Mouse (Mus musculus): ENCODE data around the gene Padi6. TPM values are rescaled to one million over a fixed set of nuclear protein-coding genes. Genes with fewer than 3 reads are reported as not detected.
A peak's percentile ranks its signal among the peaks of the same experiment; 100 is the strongest.

Gene Padi6
- polyA plus RNA-seq, 1 experiment from 2014 or later: not detected

DNA sequence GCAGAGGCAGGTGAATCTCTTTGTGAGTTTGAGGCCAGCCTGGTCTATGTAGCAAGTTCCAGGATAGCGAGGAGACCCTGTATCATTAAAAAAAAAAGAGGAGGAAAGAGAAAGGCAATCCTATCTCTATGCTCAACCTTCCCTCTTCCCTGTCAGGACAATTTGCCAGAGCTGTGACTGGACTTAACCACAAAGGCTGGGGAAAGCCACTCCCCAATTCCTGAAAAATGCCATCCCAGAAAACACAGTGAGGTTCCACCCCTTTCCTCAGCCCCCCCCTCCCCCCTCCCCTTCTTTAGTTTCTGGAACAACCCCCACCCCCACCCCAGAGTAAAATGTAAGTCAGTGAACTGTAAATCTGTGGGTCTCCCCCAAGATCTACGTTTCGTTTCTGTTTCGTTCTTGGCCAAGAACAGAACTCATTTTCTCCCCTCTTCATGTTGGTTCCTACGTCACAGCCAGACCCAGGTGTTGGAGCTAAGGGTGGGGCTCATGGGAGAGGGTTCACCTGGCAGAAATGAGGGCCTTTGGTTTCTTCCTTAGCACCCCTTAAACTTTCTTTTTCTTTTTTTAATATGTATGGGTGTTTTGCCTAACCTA is 53.5 kb downstream of the Padi6 start:
- no peak for ATAC-seq (ENCODE audit: low FRiP score)
- no peaks in the 10 kb centered on the region for H3K9me3 ChIP-seq (ENCODE audit: control insufficient read depth, low read length)
- no peak overlapping the region for H3K27ac ChIP-seq (ENCODE audit: low read depth, low read length)
- H3K9ac ChIP-seq (ENCODE audit: low read length): no peak overlapping the region
- peaks cover 7% of the 10 kb centered on the region for H3K4me1 ChIP-seq (ENCODE audit: control insufficient read depth, insufficient read depth, low read length)
- no peaks in the 10 kb centered on the region for H3K36me3 ChIP-seq (ENCODE audit: control insufficient read depth, insufficient read depth, low read length)
- no peak for DNase-seq (ENCODE audit: low spot score, missing footprints)
- no peak overlapping the region for H3K4me2 ChIP-seq
- WGBS: 88% methylated on average over 5 of the region's 5 CpGs
- H3K4me3 ChIP-seq (ENCODE audit: low read depth, low read length): no peak overlapping the region
- no peaks in the 10 kb centered on the region for H3K27me3 ChIP-seq (ENCODE audit: control insufficient read depth, insufficient read depth, low read length)

DNA sequence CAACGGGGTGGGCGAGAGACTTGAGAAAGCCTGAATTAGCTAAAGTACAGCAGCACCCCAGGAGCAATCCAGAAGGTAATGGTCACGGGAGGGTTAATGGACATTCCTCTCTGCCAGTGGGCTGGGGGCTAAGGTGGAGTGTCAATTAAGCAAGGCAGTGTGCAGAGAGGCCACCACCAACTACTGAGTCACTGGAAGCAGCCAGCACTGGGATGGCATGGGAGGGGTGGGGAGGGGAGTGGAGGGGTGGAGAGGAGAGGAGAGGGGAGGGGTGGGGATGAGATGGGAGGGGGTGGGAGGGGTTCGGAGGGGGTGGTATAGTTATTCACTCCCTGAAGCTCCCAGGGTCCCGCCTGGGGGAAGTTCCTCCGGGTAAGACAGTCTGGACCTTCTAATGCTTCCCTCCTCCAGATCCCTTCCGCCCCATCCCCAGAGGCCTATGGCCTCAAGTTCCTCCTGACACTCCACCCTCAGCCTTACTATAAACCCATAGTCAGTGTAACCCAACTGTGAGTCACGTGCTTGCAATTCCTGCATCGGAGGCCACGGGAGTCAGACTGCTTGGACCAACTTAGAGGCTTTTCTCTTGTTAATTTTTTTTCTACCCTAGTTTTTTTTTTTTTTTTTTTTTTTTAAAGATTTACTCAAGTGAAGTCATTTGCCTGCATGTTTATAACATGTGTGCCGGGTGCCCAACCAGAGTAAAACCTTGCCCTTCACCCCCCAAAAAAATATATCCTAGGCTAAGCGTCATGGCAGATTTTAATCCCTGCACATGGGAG is 54.2 kb downstream of the Padi6 start:
- 72% methylated on average over 12 of the region's 12 CpGs for WGBS
- H3K27ac ChIP-seq (ENCODE audit: low read depth, low read length): no peak overlapping the region

DNA sequence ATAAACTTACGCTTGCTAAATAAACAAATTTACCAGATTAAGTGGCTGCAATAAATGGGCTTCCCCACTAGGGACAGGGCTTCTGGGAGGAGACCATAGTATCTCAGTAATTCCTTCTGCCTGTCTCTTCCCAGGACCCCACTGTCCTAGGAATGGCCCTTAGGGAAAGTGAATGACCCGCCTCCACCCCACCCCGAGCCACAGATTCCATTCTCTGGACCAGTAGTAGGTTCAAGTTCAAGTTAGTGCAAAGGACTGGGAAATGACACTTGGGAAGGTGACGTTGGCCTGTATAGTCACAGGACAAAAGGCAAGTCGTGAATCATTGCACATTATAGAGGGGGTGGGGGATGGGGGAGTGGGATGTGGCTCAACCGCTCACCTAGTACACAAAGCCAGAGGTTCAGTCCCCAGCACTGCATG is 57.6 kb downstream of the Padi6 start:
- DNase-seq (ENCODE audit: low spot score, missing footprints) (no peak), ATAC-seq (ENCODE audit: low FRiP score) (no peak)
- no peak overlapping the region for H3K4me3 ChIP-seq (ENCODE audit: low read depth, low read length)
- no peaks in the 10 kb centered on the region for H3K9me3 ChIP-seq (ENCODE audit: control insufficient read depth, low read length)
- no peak overlapping the region for H3K27ac ChIP-seq (ENCODE audit: low read depth, low read length)
- 54% methylated on average over 6 of the region's 6 CpGs for WGBS
- H3K36me3 ChIP-seq (ENCODE audit: control insufficient read depth, insufficient read depth, low read length): no peaks in the 10 kb centered on the region
- H3K4me1 ChIP-seq (ENCODE audit: control insufficient read depth, insufficient read depth, low read length): peaks cover 11% of the 10 kb centered on the region
- H3K9ac ChIP-seq (ENCODE audit: low read length): no peak overlapping the region
- no peak overlapping the region for H3K4me2 ChIP-seq
- no peaks in the 10 kb centered on the region for H3K27me3 ChIP-seq (ENCODE audit: control insufficient read depth, insufficient read depth, low read length)

More for the DNA sequence above, 54.2 kb downstream of the Padi6 start:
- ATAC-seq (ENCODE audit: low FRiP score) (no peak), DNase-seq (ENCODE audit: low spot score, missing footprints) (no peak)
- Histone ChIP-seq H3K9ac (ENCODE audit: low read length) (no peak overlapping the region), H3K4me2 (no peak overlapping the region), H3K4me3 (ENCODE audit: low read depth, low read length) (no peak overlapping the region), H3K36me3 (ENCODE audit: control insufficient read depth, insufficient read depth, low read length) (no peaks in the 10 kb centered on the region), H3K9me3 (ENCODE audit: control insufficient read depth, low read length) (no peaks in the 10 kb centered on the region), H3K27me3 (ENCODE audit: control insufficient read depth, insufficient read depth, low read length) (no peaks in the 10 kb centered on the region), H3K4me1 (ENCODE audit: control insufficient read depth, insufficient read depth, low read length) (peaks cover 11% of the 10 kb centered on the region)

DNA sequence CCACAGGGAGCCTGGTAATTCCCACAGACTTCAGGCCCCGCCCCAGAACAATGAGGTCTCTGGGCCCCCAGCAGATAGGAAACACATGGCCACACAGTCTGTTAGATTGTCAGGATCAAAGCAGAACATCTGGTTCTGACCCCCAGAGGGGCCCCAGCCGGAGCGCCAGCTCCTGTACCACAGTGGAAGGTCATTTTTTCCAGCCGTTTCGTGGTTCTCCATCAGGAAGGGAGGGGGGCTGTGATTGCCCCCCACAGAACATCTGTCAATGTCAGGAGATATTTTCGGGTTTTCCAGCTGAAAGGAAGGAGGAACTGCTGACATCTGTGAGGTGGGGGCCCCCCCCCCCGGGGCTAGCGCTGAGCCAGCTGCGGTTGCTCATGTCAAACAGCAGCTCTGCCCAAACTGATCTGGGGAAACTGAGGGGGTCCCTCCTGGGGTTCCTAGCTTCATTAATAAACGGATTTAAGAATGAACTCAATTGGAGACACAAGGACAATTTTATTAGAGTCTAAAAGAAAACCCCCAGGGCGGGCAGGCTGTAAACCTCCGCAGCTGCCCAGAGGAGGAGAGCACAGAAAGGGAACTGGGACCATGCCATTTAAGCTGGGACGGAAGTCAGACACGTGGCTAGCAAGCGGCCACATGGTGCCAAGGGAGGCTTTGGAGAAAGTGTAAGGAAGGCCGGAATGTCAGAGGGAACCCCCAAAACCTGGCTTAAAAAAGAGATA is 58.1 kb downstream of the Padi6 start:
- ATAC-seq (ENCODE audit: low FRiP score) (no peak), DNase-seq (ENCODE audit: low spot score, missing footprints) (no peak)
- no peaks in the 10 kb centered on the region for H3K9me3 ChIP-seq (ENCODE audit: control insufficient read depth, low read length)
- H3K36me3 ChIP-seq (ENCODE audit: control insufficient read depth, insufficient read depth, low read length): no peaks in the 10 kb centered on the region
- 27% methylated on average over 16 of the region's 16 CpGs for WGBS
- H3K4me2 ChIP-seq: no peak overlapping the region
- peak overlapping the region; percentile 6; the same call in 1 of the 2 replicates for H3K27ac ChIP-seq (ENCODE audit: low read depth, low read length)
- peak overlapping the region; percentile 27 for H3K9ac ChIP-seq (ENCODE audit: low read length)
- H3K4me1 ChIP-seq (ENCODE audit: control insufficient read depth, insufficient read depth, low read length): peaks cover 11% of the 10 kb centered on the region
- no peak overlapping the region for H3K4me3 ChIP-seq (ENCODE audit: low read depth, low read length)
- H3K27me3 ChIP-seq (ENCODE audit: control insufficient read depth, insufficient read depth, low read length): no peaks in the 10 kb centered on the region

DNA sequence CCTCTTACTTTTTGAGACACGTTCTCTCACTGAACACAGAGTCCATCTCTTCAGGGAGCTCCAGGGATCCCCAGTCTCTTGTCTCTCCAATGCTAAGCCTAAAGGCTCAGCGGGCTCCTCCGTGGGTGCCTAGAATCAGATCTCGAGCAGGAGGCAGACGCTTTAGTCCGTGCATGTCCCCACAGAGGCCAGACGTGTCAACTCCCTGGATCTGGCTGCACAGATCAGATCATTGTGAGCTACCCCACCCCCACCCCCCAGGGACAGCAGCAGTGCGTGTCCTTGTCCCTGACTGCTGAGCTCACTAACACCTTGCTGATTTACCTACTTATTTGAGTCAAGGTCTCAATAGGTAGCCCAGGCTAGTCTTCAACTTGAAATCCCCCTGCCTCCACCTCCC is 58.8 kb downstream of the Padi6 start:
- no peak overlapping the region for H3K9ac ChIP-seq (ENCODE audit: low read length)
- peak overlapping the region; percentile 6; the same call in 1 of the 2 replicates for H3K27ac ChIP-seq (ENCODE audit: low read depth, low read length)
- peaks cover 11% of the 10 kb centered on the region for H3K4me1 ChIP-seq (ENCODE audit: control insufficient read depth, insufficient read depth, low read length)
- DNase-seq (ENCODE audit: low spot score, missing footprints) (no peak), ATAC-seq (ENCODE audit: low FRiP score) (no peak)
- no peaks in the 10 kb centered on the region for H3K36me3 ChIP-seq (ENCODE audit: control insufficient read depth, insufficient read depth, low read length)
- no peaks in the 10 kb centered on the region for H3K9me3 ChIP-seq (ENCODE audit: control insufficient read depth, low read length)
- H3K27me3 ChIP-seq (ENCODE audit: control insufficient read depth, insufficient read depth, low read length): no peaks in the 10 kb centered on the region
- H3K4me3 ChIP-seq (ENCODE audit: low read depth, low read length): no peak overlapping the region
- 52% methylated on average over 8 of the region's 8 CpGs for WGBS
- no peak overlapping the region; the same call in 1 of the 2 replicates for H3K4me2 ChIP-seq

DNA sequence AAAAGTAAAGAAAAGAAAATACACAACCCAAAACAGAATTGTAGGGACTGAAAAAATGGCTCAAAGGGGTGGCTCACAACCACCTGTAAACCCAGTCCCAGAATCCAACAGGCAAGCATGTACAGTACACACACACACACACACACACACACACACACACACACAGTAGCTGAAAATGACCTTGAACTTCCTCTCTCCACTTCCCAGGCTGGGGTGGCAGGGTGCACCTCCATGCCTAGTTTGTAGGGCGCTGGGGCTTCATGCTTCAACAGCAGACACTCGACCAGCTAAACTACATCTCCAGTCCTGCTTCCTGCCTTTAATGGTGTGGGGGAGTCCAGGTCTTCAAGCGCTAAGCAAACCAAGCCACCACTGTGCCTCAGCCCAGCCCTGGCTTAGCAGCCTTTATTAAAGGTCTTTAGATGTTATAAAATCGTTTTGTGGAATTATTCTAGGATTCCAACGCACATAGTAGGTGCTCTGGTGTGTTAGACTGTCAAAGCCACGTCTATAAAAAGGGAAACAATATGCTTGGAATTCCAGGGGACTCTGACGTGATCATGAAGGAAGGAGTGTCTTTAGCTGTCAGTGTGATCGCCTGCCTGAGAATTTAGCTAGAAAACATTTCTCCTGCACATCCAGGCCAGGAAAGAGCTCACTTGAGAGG is 61.6 kb downstream of the Padi6 start:
- Histone ChIP-seq H3K36me3 (ENCODE audit: control insufficient read depth, insufficient read depth, low read length) (no peaks in the 10 kb centered on the region), H3K4me3 (ENCODE audit: low read depth, low read length) (no peak overlapping the region), H3K9me3 (ENCODE audit: control insufficient read depth, low read length) (no peaks in the 10 kb centered on the region), H3K4me2 (no peak overlapping the region), H3K27me3 (ENCODE audit: control insufficient read depth, insufficient read depth, low read length) (no peaks in the 10 kb centered on the region), H3K27ac (ENCODE audit: low read depth, low read length) (no peak overlapping the region), H3K9ac (ENCODE audit: low read length) (no peak overlapping the region), H3K4me1 (ENCODE audit: control insufficient read depth, insufficient read depth, low read length) (peaks cover 11% of the 10 kb centered on the region)
- ATAC-seq (ENCODE audit: low FRiP score) (no peak), DNase-seq (ENCODE audit: low spot score, missing footprints) (no peak)
- 66% methylated on average over 8 of the region's 8 CpGs for WGBS

DNA sequence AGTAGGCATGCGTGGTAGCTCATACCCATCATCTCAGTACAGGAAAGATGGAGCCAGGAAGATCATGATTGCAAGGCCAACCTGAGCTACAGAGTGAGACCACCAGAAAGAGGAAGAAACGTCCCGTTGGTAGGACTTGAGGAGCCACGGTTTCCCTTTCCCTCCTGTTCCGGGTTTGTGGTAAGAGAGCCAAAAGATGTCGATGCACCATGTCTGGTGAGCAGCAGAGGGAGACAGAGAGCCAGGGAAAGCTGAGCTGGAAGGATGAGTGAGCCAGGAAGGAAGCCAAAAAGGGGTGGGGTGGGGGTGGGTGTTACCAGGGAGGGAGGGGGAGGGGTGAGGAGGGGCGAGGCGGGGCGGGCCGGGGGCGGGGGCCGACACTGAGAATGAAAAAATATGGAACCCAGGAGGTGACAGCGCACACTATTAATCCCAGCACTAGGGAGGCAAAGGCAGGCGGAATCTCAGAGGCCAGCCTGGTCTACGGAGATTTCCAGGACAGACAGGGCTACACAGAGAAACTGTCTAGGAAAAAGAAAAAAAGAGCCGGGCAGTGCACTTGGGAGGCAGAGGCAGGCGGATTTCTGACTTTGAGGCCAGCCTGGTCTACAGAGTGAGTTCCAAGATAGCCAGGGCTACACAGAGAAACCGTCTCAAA is 62.6 kb downstream of the Padi6 start:
- WGBS: 32% methylated on average over 16 of the region's 18 CpGs
- Histone ChIP-seq H3K4me2 (peak overlapping the region; percentile 20; the same call in 1 of the 2 replicates), H3K27ac (ENCODE audit: low read depth, low read length) (no peak overlapping the region), H3K27me3 (ENCODE audit: control insufficient read depth, insufficient read depth, low read length) (no peaks in the 10 kb centered on the region), H3K4me3 (ENCODE audit: low read depth, low read length) (no peak overlapping the region), H3K9me3 (ENCODE audit: control insufficient read depth, low read length) (no peaks in the 10 kb centered on the region), H3K4me1 (ENCODE audit: control insufficient read depth, insufficient read depth, low read length) (peaks cover 11% of the 10 kb centered on the region), H3K36me3 (ENCODE audit: control insufficient read depth, insufficient read depth, low read length) (no peaks in the 10 kb centered on the region), H3K9ac (ENCODE audit: low read length) (no peak overlapping the region)
- DNase-seq (ENCODE audit: low spot score, missing footprints) (peak; percentile 95), ATAC-seq (ENCODE audit: low FRiP score) (0 out of 2 replicates have a peak, but pooled peaks have one; percentile 44)

DNA sequence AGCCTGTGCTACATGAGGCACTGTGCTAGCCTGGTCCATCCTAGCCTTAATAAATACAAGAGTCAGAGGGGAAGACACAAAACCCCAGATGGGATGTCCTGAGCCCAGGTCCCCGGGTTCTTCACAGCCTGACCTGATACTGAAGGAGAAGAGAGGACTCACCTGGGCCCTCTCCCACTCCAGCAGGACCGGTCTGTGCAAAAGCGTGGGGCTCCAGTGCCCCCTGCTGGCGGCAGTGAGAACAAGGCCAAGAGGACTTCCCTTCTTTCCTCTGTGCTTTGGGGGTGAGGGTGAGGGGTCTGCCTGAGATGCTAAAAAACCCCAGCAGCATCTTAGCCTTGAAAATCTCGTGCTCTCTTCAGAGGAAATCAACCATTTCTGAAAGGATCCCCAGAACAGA is 63.4 kb downstream of the Padi6 start:
- Histone ChIP-seq H3K36me3 (ENCODE audit: control insufficient read depth, insufficient read depth, low read length) (no peaks in the 10 kb centered on the region), H3K4me1 (ENCODE audit: control insufficient read depth, insufficient read depth, low read length) (peaks cover 5% of the 10 kb centered on the region), H3K27ac (ENCODE audit: low read depth, low read length) (no peak overlapping the region), H3K9me3 (ENCODE audit: control insufficient read depth, low read length) (no peaks in the 10 kb centered on the region), H3K27me3 (ENCODE audit: control insufficient read depth, insufficient read depth, low read length) (no peaks in the 10 kb centered on the region), H3K4me3 (ENCODE audit: low read depth, low read length) (no peak overlapping the region), H3K4me2 (no peak overlapping the region), H3K9ac (ENCODE audit: low read length) (no peak overlapping the region)
- DNase-seq (ENCODE audit: low spot score, missing footprints) (no peak), ATAC-seq (ENCODE audit: low FRiP score) (0 out of 2 replicates have a peak, but pooled peaks have one; percentile 12)
- 13% methylated on average over 5 of the region's 5 CpGs for WGBS

All from midbrain, embryonic 11.5 days (tissue).